Mouse (Mus musculus): ENCODE results near the gene Notch4. TPM values are rescaled to one million over a fixed set of nuclear protein-coding genes. Genes with fewer than 3 reads are reported as not detected.

Gene Notch4
- total RNA-seq, 1 experiment, result 14.0 TPM

GRCm38 (mm10) chr17:34601796-34602195, 37.7 kb downstream of the Notch4 start:
- TF ChIP-seq MAFK (IDR thresholded peaks at IDR 0.05; ENCODE audit: insufficient read depth, low read depth, low read length) (no peak), CHD2 (IDR thresholded peaks at IDR 0.05; ENCODE audit: low read depth, low read length) (no peak), ZC3H11A (IDR thresholded peaks at IDR 0.05; ENCODE audit: borderline replicate concordance, low read depth, low read length) (no peak), HCFC1 (IDR thresholded peaks at IDR 0.05; ENCODE audit: borderline replicate concordance, insufficient read depth, low read length) (no peak), ZNF384 (IDR thresholded peaks at IDR 0.05; ENCODE audit: low read depth, low read length) (no peak)
- Histone ChIP-seq H3K9ac (ENCODE audit: insufficient read depth, low read depth, low read length, poor library complexity, severe bottlenecking) (no peak overlapping the region), H3K4me3 (ENCODE audit: insufficient read depth in 1 of 2, low read depth in 1 of 2, low read length in 2 of 2, poor library complexity in 1 of 2, severe bottlenecking in 1 of 2) (no peak overlapping the region), H3K9me3 (ENCODE audit: control insufficient read depth, insufficient read depth, low read depth, low read length) (no peaks in the 10 kb centered on the region), H3K36me3 (ENCODE audit: control insufficient read depth, insufficient read depth, low read length, poor library complexity, severe bottlenecking) (peaks cover 9% of the 10 kb centered on the region), H3K4me1 (ENCODE audit: control insufficient read depth in 2 of 2, insufficient read depth in 2 of 2, low read length in 2 of 2, poor library complexity in 1 of 2) (peaks cover 0 to 13% of the 10 kb centered on the region in 2 experiments; a peak in 1 of 4 replicates), H3K27ac (ENCODE audit: insufficient read depth, low read depth, low read length, poor library complexity, severe bottlenecking) (no peak overlapping the region)
- in situ Hi-C loops (cut with MboI; ENCODE audit: low sequenced_read_pairs in 2 of 2, unreplicated experiment in 2 of 2), result no loop called here
- no peak for DNase-seq (ENCODE audit: low read depth, low spot score)

- H3K4me1 ChIP-seq (ENCODE audit: control insufficient read depth in 2 of 2, insufficient read depth in 2 of 2, low read length in 2 of 2, poor library complexity in 1 of 2), result peaks cover 0 to 10% of the 10 kb centered on the region in 2 experiments; a peak in 1 of 4 replicates
- no peaks in the 10 kb centered on the region for H3K9me3 ChIP-seq (ENCODE audit: control insufficient read depth, insufficient read depth, low read depth, low read length)
- peak within 1 kb of the TSS; percentile 94 to 98 for H3K4me3 ChIP-seq (ENCODE audit: insufficient read depth in 1 of 2, low read depth in 1 of 2, low read length in 2 of 2, poor library complexity in 1 of 2, severe bottlenecking in 1 of 2)
- H3K27ac ChIP-seq (ENCODE audit: insufficient read depth, low read depth, low read length, poor library complexity, severe bottlenecking), result peak within 1 kb of the TSS; percentile 40
- H3K9ac ChIP-seq (ENCODE audit: insufficient read depth, low read depth, low read length, poor library complexity, severe bottlenecking), result peak within 1 kb of the TSS; percentile 81
- TF ChIP-seq CHD2 (IDR thresholded peaks at IDR 0.05; ENCODE audit: low read depth, low read length), result peak; percentile 99
- TF ChIP-seq ZC3H11A (IDR thresholded peaks at IDR 0.05; ENCODE audit: borderline replicate concordance, low read depth, low read length), result no peak
- TF ChIP-seq HCFC1 (IDR thresholded peaks at IDR 0.05; ENCODE audit: borderline replicate concordance, insufficient read depth, low read length), result 0 out of 2 replicates have a peak, but pooled peaks have one; percentile 35
- no peak for TF ChIP-seq MAFK (IDR thresholded peaks at IDR 0.05; ENCODE audit: insufficient read depth, low read depth, low read length)
- TF ChIP-seq ZNF384 (IDR thresholded peaks at IDR 0.05; ENCODE audit: low read depth, low read length), result peak; percentile 95
- H3K36me3 ChIP-seq (ENCODE audit: control insufficient read depth, insufficient read depth, low read length, poor library complexity, severe bottlenecking), result peaks cover 12% of the 10 kb centered on the region
- peak; percentile 100 for DNase-seq (ENCODE audit: low read depth, low spot score)
- in situ Hi-C loops (cut with MboI; ENCODE audit: low sequenced_read_pairs in 2 of 2, unreplicated experiment in 2 of 2), result no loop called here
These were observed 39.5 kb downstream of the Notch4 start, which contains the start of gene Rnf5 for GRCm38 (mm10) chr17:34603375-34604060. Gene Rnf5 (minus strand): TSS chr17:34603690.

GRCm38 (mm10) chr17:34604061-34604508, 40.0 kb downstream of the Notch4 start, which contains the start of gene Agpat1:
Gene Agpat1 (plus strand): TSS chr17:34604262.
- Histone ChIP-seq H3K4me3 (ENCODE audit: insufficient read depth in 1 of 2, low read depth in 1 of 2, low read length in 2 of 2, poor library complexity in 1 of 2, severe bottlenecking in 1 of 2) (peak within 1 kb of the TSS; percentile 94 to 98), H3K9ac (ENCODE audit: insufficient read depth, low read depth, low read length, poor library complexity, severe bottlenecking) (peak within 1 kb of the TSS; percentile 81), H3K27ac (ENCODE audit: insufficient read depth, low read depth, low read length, poor library complexity, severe bottlenecking) (peak within 1 kb of the TSS; percentile 51), H3K36me3 (ENCODE audit: control insufficient read depth, insufficient read depth, low read length, poor library complexity, severe bottlenecking) (peaks cover 12% of the 10 kb centered on the region), H3K4me1 (ENCODE audit: control insufficient read depth in 2 of 2, insufficient read depth in 2 of 2, low read length in 2 of 2, poor library complexity in 1 of 2) (peaks cover 0 to 10% of the 10 kb centered on the region in 2 experiments; a peak in 1 of 4 replicates), H3K9me3 (ENCODE audit: control insufficient read depth, insufficient read depth, low read depth, low read length) (no peaks in the 10 kb centered on the region)
- in situ Hi-C loops (cut with MboI; ENCODE audit: low sequenced_read_pairs in 2 of 2, unreplicated experiment in 2 of 2), result no loop called here
- DNase-seq (ENCODE audit: low read depth, low spot score), result peak; percentile 99
- TF ChIP-seq ZC3H11A (IDR thresholded peaks at IDR 0.05; ENCODE audit: borderline replicate concordance, low read depth, low read length) (no peak), HCFC1 (IDR thresholded peaks at IDR 0.05; ENCODE audit: borderline replicate concordance, insufficient read depth, low read length) (peak; percentile 43; the same call in 1 of the 2 replicates), MAFK (IDR thresholded peaks at IDR 0.05; ENCODE audit: insufficient read depth, low read depth, low read length) (no peak), CHD2 (IDR thresholded peaks at IDR 0.05; ENCODE audit: low read depth, low read length) (no peak), ZNF384 (IDR thresholded peaks at IDR 0.05; ENCODE audit: low read depth, low read length) (no peak)

- TF ChIP-seq HCFC1 (IDR thresholded peaks at IDR 0.05; ENCODE audit: borderline replicate concordance, insufficient read depth, low read length), result no peak
- Histone ChIP-seq H3K9me3 (ENCODE audit: control insufficient read depth, insufficient read depth, low read depth, low read length) (no peaks in the 10 kb centered on the region), H3K36me3 (ENCODE audit: control insufficient read depth, insufficient read depth, low read length, poor library complexity, severe bottlenecking) (peaks cover 12% of the 10 kb centered on the region), H3K4me3 (ENCODE audit: insufficient read depth in 1 of 2, low read depth in 1 of 2, low read length in 2 of 2, poor library complexity in 1 of 2, severe bottlenecking in 1 of 2) (peak overlapping the region; percentile 94 to 98), H3K4me1 (ENCODE audit: control insufficient read depth in 2 of 2, insufficient read depth in 2 of 2, low read length in 2 of 2, poor library complexity in 1 of 2) (peaks cover 0 to 8% of the 10 kb centered on the region in 2 experiments; a peak in 1 of 4 replicates), H3K27ac (ENCODE audit: insufficient read depth, low read depth, low read length, poor library complexity, severe bottlenecking) (peak overlapping the region; percentile 51), H3K9ac (ENCODE audit: insufficient read depth, low read depth, low read length, poor library complexity, severe bottlenecking) (peak overlapping the region; percentile 81)
- in situ Hi-C loops (cut with MboI; ENCODE audit: low sequenced_read_pairs in 2 of 2, unreplicated experiment in 2 of 2), result no loop called here
- DNase-seq (ENCODE audit: low read depth, low spot score), result no peak
These were observed 40.6 kb downstream of the Notch4 start for GRCm38 (mm10) chr17:34604511-34605237.
